Comparison of ENCODE assay signal across 9 mouse cellular contexts in genomic region chr15:91192223-91192598, GRCm38 (mm10). TPM values are rescaled to one million over a fixed set of nuclear protein-coding genes. Genes with fewer than 3 reads are reported as not detected.
A peak's percentile ranks its signal among the peaks of the same experiment; 100 is the strongest.
DNase-seq lines count a peak whose midpoint lies in the region; ATAC-seq and TF ChIP-seq lines count a peak whose summit lies in the region.
"Had no signal": no experiment of that assay in that cellular context is flagged by ENCODE, and none has a peak within 500 bp of the region (broad histone marks: within the 10 kb centered on the region; RNA-seq: fewer than 3 reads in every experiment).

No protein-coding gene starts in this region.

- peak overlapping the region; percentile 79 for H3K4me2 ChIP-seq in limb, embryonic 13.5 days (replicated peaks)
- H3K4me2 ChIP-seq in neural tube, embryonic 14.5 days (ENCODE audit: low read depth, low read length): peak overlapping the region; percentile 84

- 13% methylated on average over 7 of the region's 7 CpGs for WGBS in forebrain, embryonic 10.5 days
- 11% methylated on average over 7 of the region's 7 CpGs for WGBS in limb, embryonic 13.5 days
- 13% methylated on average over 7 of the region's 7 CpGs for WGBS in neural tube, embryonic 14.5 days

- peak overlapping the region; percentile 61 for H3K9ac ChIP-seq in limb, embryonic 13.5 days
- no peak overlapping the region; the same call in 1 of the 2 replicates for H3K9ac ChIP-seq in neural tube, embryonic 14.5 days (replicated peaks; ENCODE audit: low read depth, low read length)

- H3K27ac ChIP-seq in left cerebral cortex, adult 2 months: peak overlapping the region; percentile 90; the same call in 1 of the 2 replicates
- peak overlapping the region; percentile 89 for H3K27ac ChIP-seq in forebrain, embryonic 10.5 days
- H3K27ac ChIP-seq in limb, embryonic 13.5 days: peak overlapping the region; percentile 63; the same call in 1 of the 2 replicates
- H3K27ac ChIP-seq in neural tube, embryonic 14.5 days (ENCODE audit: low read depth, low read length): peak overlapping the region; percentile 75; the same call in 1 of the 2 replicates

- intact Hi-C loops in left cerebral cortex, adult 2 months (cut with DNase I): loop anchor here (5.0 kb wide), 1 partner anchor 100 kb away; no protein-coding TSS in a partner anchor

- DNase-seq in left cerebral cortex, adult 2 months (ENCODE audit: extremely low spot score in 1 of 2, low spot score in 2 of 2): no peak
- DNase-seq in left cerebral cortex, adult 9 months (ENCODE audit: low spot score in 2 of 2): no peak
- DNase-seq in forebrain, embryonic 10.5 days (ENCODE audit: extremely low spot score, low spot score): no peak
- DNase-seq in right cerebral cortex, postnatal 4 days: no peak
- DNase-seq in kidney, postnatal 4 days: no peak
- DNase-seq in gastrocnemius, adult 18-20 months (ENCODE audit: low spot score): no peak

- H3K9me3 ChIP-seq in forebrain, embryonic 10.5 days: no peaks in the 10 kb centered on the region
- H3K9me3 ChIP-seq in limb, embryonic 13.5 days: no peaks in the 10 kb centered on the region
- H3K9me3 ChIP-seq in neural tube, embryonic 14.5 days (ENCODE audit: control insufficient read depth, low read length): no peaks in the 10 kb centered on the region

- peaks cover 49% of the 10 kb centered on the region for H3K4me1 ChIP-seq in forebrain, embryonic 10.5 days
- H3K4me1 ChIP-seq in limb, embryonic 13.5 days: peaks cover 12% of the 10 kb centered on the region
- H3K4me1 ChIP-seq in neural tube, embryonic 14.5 days (ENCODE audit: control insufficient read depth, insufficient read depth, low read length): peaks cover 15% of the 10 kb centered on the region

- TF ChIP-seq CTCF in left cerebral cortex, adult 2 months (IDR thresholded peaks at IDR 0.05): no peak; the same call in 1 of the 2 replicates

- H3K36me3 ChIP-seq in forebrain, embryonic 10.5 days (replicated peaks): 0 out of 2 replicates have a peak, but pooled peaks cover 2% of the 10 kb centered on the region
- H3K36me3 ChIP-seq in limb, embryonic 13.5 days: no peaks in the 10 kb centered on the region
- no peaks in the 10 kb centered on the region for H3K36me3 ChIP-seq in neural tube, embryonic 14.5 days (ENCODE audit: control insufficient read depth, insufficient read depth, low read length)

- peak overlapping the region; percentile 67 for H3K4me3 ChIP-seq in left cerebral cortex, adult 2 months
- peak overlapping the region; percentile 59 for H3K4me3 ChIP-seq in forebrain, embryonic 10.5 days
- peak overlapping the region; percentile 50 for H3K4me3 ChIP-seq in limb, embryonic 13.5 days
- peak overlapping the region; percentile 46 for H3K4me3 ChIP-seq in neural tube, embryonic 14.5 days (ENCODE audit: low read depth, low read length)

- peak; percentile 48 for ATAC-seq in limb, embryonic 13.5 days (ENCODE audit: low FRiP score, low read depth)
- peak; percentile 41; the same call in 1 of the 2 replicates for ATAC-seq in neural tube, embryonic 14.5 days (ENCODE audit: low read depth)

- H3K27me3 ChIP-seq in forebrain, embryonic 10.5 days (ENCODE audit: poor library complexity, severe bottlenecking): no peaks in the 10 kb centered on the region
- H3K27me3 ChIP-seq in limb, embryonic 13.5 days: peaks cover 3% of the 10 kb centered on the region; the same call in 1 of the 2 replicates
- H3K27me3 ChIP-seq in neural tube, embryonic 14.5 days (ENCODE audit: control insufficient read depth, insufficient read depth, low read length): 0 out of 2 replicates have a peak, but pooled peaks cover 2% of the 10 kb centered on the region

RNA-seq across cellular contexts. Expression of gene Abcd2, which starts 0.6 kb away (rescaled TPM):
- 10 to 100 TPM; 29.3 to 29.4 TPM for total RNA-seq in left cerebral cortex, adult 2 months (2021)
- 16.0 and 16.3 TPM in 2 replicates for polyA plus RNA-seq in forebrain, embryonic 10.5 days (2016; fragmentation: Nextera tagmentation; extraction: Ambion mirVana)
- 3.3 and 4.0 TPM in 2 replicates for polyA plus RNA-seq in limb, embryonic 13.5 days (2015; fragmentation: Nextera tagmentation; extraction: Ambion mirVana)
- 5.6 and 6.8 TPM in 2 replicates for polyA plus RNA-seq in neural tube, embryonic 14.5 days (2014; fragmentation: Nextera tagmentation; extraction: Ambion mirVana)
- 10 to 100 TPM; 19.5 to 19.6 TPM for total RNA-seq in gastrocnemius, adult 18-20 months (2021)

RNA-seq across cellular contexts. Expression of gene CN725425, which starts 7.1 kb away (rescaled TPM):
- under 1 TPM in 1 of 2 experiments, not detected in 1; 0.23 TPM for total RNA-seq in left cerebral cortex, adult 2 months (2021)
- polyA plus RNA-seq in forebrain, embryonic 10.5 days (2016; fragmentation: Nextera tagmentation; extraction: Ambion mirVana): not detected in 2 replicates
- polyA plus RNA-seq in limb, embryonic 13.5 days (2015; fragmentation: Nextera tagmentation; extraction: Ambion mirVana): not detected in 2 replicates
- not detected in 2 replicates for polyA plus RNA-seq in neural tube, embryonic 14.5 days (2014; fragmentation: Nextera tagmentation; extraction: Ambion mirVana)
- not detected for total RNA-seq in gastrocnemius, adult 18-20 months (2021)
- total RNA-seq: left cerebral cortex, postnatal 36 days had no signal
